Mouse (Mus musculus) myocyte (in vitro differentiated cells): ENCODE results near the gene Fgr.

Experiments used
- POLR2A ChIP-seq: IDR thresholded peaks from one replicate; pipeline ENCODE4 v1.6.1; 2011; ENCODE audit warnings: low read depth, mild to moderate bottlenecking, control low read depth, moderate library complexity; ENCODE audit not compliant: insufficient read length
- POLR2AphosphoS2 ChIP-seq: IDR thresholded peaks from one replicate; pipeline ENCODE4 v1.6.1; 2011; ENCODE audit warnings: low read depth, control low read depth; ENCODE audit not compliant: insufficient read length

DNA sequence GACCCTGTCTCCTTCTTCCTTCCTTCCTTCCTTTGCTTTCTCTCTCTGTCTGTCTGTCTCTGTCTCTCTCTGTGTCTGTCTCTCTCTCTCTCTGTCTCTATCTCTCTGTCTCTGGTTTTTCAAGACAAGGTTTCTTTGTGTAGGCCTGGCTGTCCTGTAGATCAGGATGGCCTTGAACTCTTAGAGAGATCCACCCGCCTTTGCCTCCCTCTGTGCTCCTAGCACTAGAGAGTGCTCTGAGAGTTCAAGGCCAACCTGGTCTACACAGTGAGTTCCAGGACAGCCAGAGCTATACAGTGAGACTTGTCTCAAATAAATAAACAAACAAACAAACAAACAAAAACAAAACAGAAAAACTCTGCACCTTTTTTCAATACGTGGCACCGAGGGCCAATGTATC lies 9.8 kb upstream of the Fgr start:
- no peak for TF ChIP-seq POLR2A
- TF ChIP-seq POLR2AphosphoS2 = no peak
